Mouse (Mus musculus) stomach, postnatal 0 days (tissue): ENCODE measurements around the gene Ap5z1.

Experiments used
- CTCF ChIP-seq: IDR thresholded peaks from 2 replicates; pipeline ENCODE4 v1.5.1; 2016; ENCODE audit warnings: antibody characterized with exemption, low read depth, mild to moderate bottlenecking, moderate library complexity
- EP300 ChIP-seq: optimal IDR thresholded peaks from 2 replicates; pipeline ENCODE3; 2016; ENCODE audit warnings: antibody characterized with exemption

- no peak for TF ChIP-seq CTCF
- no peak for TF ChIP-seq EP300
Measured at GRCm38 (mm10) chr5:142427876-142428275, 35.9 kb upstream of the Ap5z1 start.
